Mouse (Mus musculus): ENCODE data around the gene Rfx7.

DNA sequence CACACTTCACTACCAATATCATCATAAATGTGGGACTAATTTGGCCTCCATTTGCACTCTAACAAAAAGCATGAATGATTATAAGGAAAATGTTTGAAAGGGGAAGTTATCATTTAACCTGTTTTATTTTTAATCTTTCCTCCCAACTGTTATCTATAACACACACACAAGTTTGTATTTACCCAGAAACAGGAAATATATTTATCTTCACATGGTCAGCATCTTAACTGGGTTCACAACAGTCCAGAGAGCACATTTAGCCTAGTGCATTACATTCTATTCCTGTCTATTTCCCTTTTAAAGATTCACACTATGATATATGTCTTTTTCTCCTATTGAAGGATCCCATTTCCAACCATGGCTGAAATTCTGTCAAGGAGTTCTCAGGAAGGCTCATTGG lies 43.5 kb upstream of the Rfx7 start:
- TF ChIP-seq CTCF (conservative IDR thresholded peaks at IDR 0.05; ENCODE audit: low read length), result no peak
- no peak for TF ChIP-seq POU5F1 (IDR thresholded peaks at IDR 0.05; ENCODE audit: borderline replicate concordance, low read length)

Data from E14TG2a.4 (cell line).